14 mouse cellular contexts compared by ENCODE assay signal in the genomic region with DNA sequence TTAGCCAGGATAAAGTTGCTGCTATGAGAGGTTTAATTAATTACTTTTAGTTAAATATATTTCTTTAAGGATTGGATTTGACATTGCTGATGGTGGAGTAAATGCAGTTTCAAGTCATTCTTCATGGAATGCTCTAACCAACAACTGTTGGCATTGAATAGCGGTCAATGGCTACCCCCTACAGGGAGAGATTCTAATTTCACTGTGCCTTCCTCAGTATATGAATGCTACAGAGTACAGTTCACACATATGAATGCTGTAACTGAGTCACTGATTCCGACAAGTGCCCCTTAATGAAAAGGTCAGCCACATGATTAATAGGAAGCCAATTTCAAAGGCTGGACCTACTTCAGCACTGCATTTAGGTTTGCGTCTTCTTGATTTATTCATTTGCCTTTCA. TPM values are rescaled to one million over a fixed set of nuclear protein-coding genes. Genes with fewer than 3 reads are reported as not detected.
A peak's percentile ranks its signal among the peaks of the same experiment; 100 is the strongest.
DNase-seq lines count a peak whose midpoint lies in the region; ATAC-seq and TF ChIP-seq lines count a peak whose summit lies in the region.
"Had no signal": no experiment of that assay in that cellular context is flagged by ENCODE, and none has a peak within 500 bp of the region (broad histone marks: within the 10 kb centered on the region; RNA-seq: fewer than 3 reads in every experiment).

No protein-coding gene starts in this region.

- H3K4me2 ChIP-seq in kidney, postnatal 0 days (ENCODE audit: low read length), result no peak overlapping the region
- H3K4me2 ChIP-seq in embryonic facial prominence, embryonic 14.5 days (ENCODE audit: low read depth, low read length), result peak overlapping the region; percentile 55
- H3K4me2 ChIP-seq: hindbrain, embryonic 15.5 days; midbrain, embryonic 12.5 days had no signal

- H3K9ac ChIP-seq in kidney, postnatal 0 days (ENCODE audit: low read depth, low read length), result no peak overlapping the region
- no peak overlapping the region; the same call in 1 of the 2 replicates for H3K9ac ChIP-seq in embryonic facial prominence, embryonic 14.5 days (ENCODE audit: low read depth, low read length)
- H3K9ac ChIP-seq: hindbrain, embryonic 15.5 days; midbrain, embryonic 12.5 days had no signal

- DNase-seq in kidney, postnatal 0 days (ENCODE audit: low spot score), result peak; percentile 10
- DNase-seq in kidney, adult 8-10 months, result no peak
- peak; percentile 8 for DNase-seq in R1 (ENCODE audit: low read depth, low spot score)
- DNase-seq in embryonic facial prominence, embryonic 14.5 days (ENCODE audit: low spot score), result peak; percentile 62
- peak; percentile 62 for DNase-seq in mesoderm, embryonic 11.5 days (ENCODE audit: low read depth, low spot score)
- no peak for DNase-seq in midbrain, embryonic 10.5 days (ENCODE audit: low spot score)
- DNase-seq in adrenal gland, adult 18-20 months (ENCODE audit: low spot score in 2 of 2), result no peak
- DNase-seq in adrenal gland, adult 2 months, result no peak
- DNase-seq: adrenal gland, adult 8-10 months; cerebellum, postnatal 25 days; lung, adult 18-20 months had no signal

- H3K27ac ChIP-seq in kidney, postnatal 0 days, result no peak overlapping the region
- H3K27ac ChIP-seq in embryonic facial prominence, embryonic 14.5 days (replicated peaks; ENCODE audit: low read depth, low read length), result peak overlapping the region; percentile 87; the same call in 1 of the 2 replicates
- H3K27ac ChIP-seq in midbrain, embryonic 10.5 days (replicated peaks), result no peak overlapping the region
- H3K27ac ChIP-seq: hindbrain, embryonic 15.5 days; midbrain, embryonic 12.5 days had no signal

- H3K36me3 ChIP-seq in kidney, postnatal 0 days (ENCODE audit: insufficient read depth, low read length), result no peaks in the 10 kb centered on the region
- H3K36me3 ChIP-seq in embryonic facial prominence, embryonic 14.5 days (ENCODE audit: control insufficient read depth, insufficient read depth, low read length), result no peaks in the 10 kb centered on the region
- no peaks in the 10 kb centered on the region for H3K36me3 ChIP-seq in midbrain, embryonic 10.5 days
- H3K36me3 ChIP-seq: hindbrain, embryonic 15.5 days; midbrain, embryonic 12.5 days had no signal

- no peak for ATAC-seq in kidney, postnatal 0 days (replicated peaks; ENCODE audit: low FRiP score, low read depth)
- ATAC-seq in embryonic facial prominence, embryonic 14.5 days (ENCODE audit: low read depth), result no peak
- ATAC-seq: CD4-positive, CD25-positive, alpha-beta regulatory T cell, adult 4 months had no signal

- 80% methylated on average over 3 of the region's 3 CpGs for WGBS in kidney, postnatal 0 days
- 42% methylated on average over 3 of the region's 3 CpGs for WGBS in embryonic facial prominence, embryonic 14.5 days
- 84% methylated on average over 3 of the region's 3 CpGs for WGBS in midbrain, embryonic 10.5 days

- H3K9me3 ChIP-seq in kidney, postnatal 0 days (replicated peaks; ENCODE audit: low read length), result no peaks in the 10 kb centered on the region
- H3K9me3 ChIP-seq in embryonic facial prominence, embryonic 14.5 days (ENCODE audit: control insufficient read depth, low read length), result no peaks in the 10 kb centered on the region
- H3K9me3 ChIP-seq in midbrain, embryonic 10.5 days (replicated peaks), result no peaks in the 10 kb centered on the region
- H3K9me3 ChIP-seq: hindbrain, embryonic 15.5 days; midbrain, embryonic 12.5 days had no signal

- peak; percentile 29; the same call in 1 of the 2 replicates for TF ChIP-seq CTCF in kidney, postnatal 0 days (IDR thresholded peaks at IDR 0.05; ENCODE audit: low read depth)

- H3K4me3 ChIP-seq in kidney, postnatal 0 days (replicated peaks; ENCODE audit: low read depth, low read length), result no peak overlapping the region
- H3K4me3 ChIP-seq in embryonic facial prominence, embryonic 14.5 days (ENCODE audit: low read depth, low read length), result peak overlapping the region; percentile 33
- H3K4me3 ChIP-seq in midbrain, embryonic 10.5 days, result no peak overlapping the region
- H3K4me3 ChIP-seq: hindbrain, embryonic 15.5 days; midbrain, embryonic 12.5 days had no signal

- no peaks in the 10 kb centered on the region for H3K27me3 ChIP-seq in kidney, postnatal 0 days (ENCODE audit: insufficient read depth, low read length)
- no peaks in the 10 kb centered on the region for H3K27me3 ChIP-seq in embryonic facial prominence, embryonic 14.5 days (replicated peaks; ENCODE audit: control insufficient read depth, insufficient read depth, low read length)
- no peaks in the 10 kb centered on the region for H3K27me3 ChIP-seq in midbrain, embryonic 10.5 days (ENCODE audit: low read depth, poor library complexity, severe bottlenecking)
- H3K27me3 ChIP-seq: hindbrain, embryonic 15.5 days; midbrain, embryonic 12.5 days had no signal

- no peaks in the 10 kb centered on the region for H3K4me1 ChIP-seq in kidney, postnatal 0 days (replicated peaks; ENCODE audit: insufficient read depth, low read length)
- H3K4me1 ChIP-seq in embryonic facial prominence, embryonic 14.5 days (ENCODE audit: control insufficient read depth, insufficient read depth, low read length), result no peaks in the 10 kb centered on the region
- no peaks in the 10 kb centered on the region for H3K4me1 ChIP-seq in midbrain, embryonic 10.5 days

RNA-seq across cellular contexts. Expression of a gene that starts 1.9 kb away (rescaled TPM):
- polyA plus RNA-seq in kidney, postnatal 0 days (2015; fragmentation: Nextera tagmentation; extraction: Ambion mirVana), result 11.2 and 13.8 TPM in 2 replicates
- polyA plus RNA-seq in embryonic facial prominence, embryonic 14.5 days (2014; fragmentation: Nextera tagmentation; extraction: Ambion mirVana), result 36.8 and 42.8 TPM in 2 replicates
- 15.8 and 16.7 TPM in 2 replicates for polyA plus RNA-seq in midbrain, embryonic 10.5 days (2016; fragmentation: Nextera tagmentation; extraction: Ambion mirVana)
- total RNA-seq in adrenal gland, adult 18-20 months (2021), result under 1 TPM; 0.43 to 0.45 TPM
- total RNA-seq in adrenal gland, adult 2 months (2021), result under 1 TPM; 0.40 to 0.86 TPM
- 0.03 and 0.11 TPM in 2 replicates for polyA plus RNA-seq in adrenal gland, adult 2 months (2012; rRNA removed)

Comparison
In these comparisons a context has a peak if more than half of its experiments do, and no peak if none do; other contexts are left out.
1. DNase-seq: peak in kidney, postnatal 0 days (single experiment), R1 (single experiment), embryonic facial prominence, embryonic 14.5 days (single experiment) and mesoderm, embryonic 11.5 days (single experiment); none in kidney, adult 8-10 months (0 of 2), midbrain, embryonic 10.5 days (single experiment), adrenal gland, adult 18-20 months (0 of 2) and adrenal gland, adult 2 months (single experiment).
2. RNA of a gene that starts 1.9 kb away (polyA plus RNA-seq): 36.8 to 42.8 TPM in embryonic facial prominence, embryonic 14.5 days, 15.8 to 16.7 TPM in midbrain, embryonic 10.5 days and 11.2 to 13.8 TPM in kidney, postnatal 0 days; 0.03 to 0.11 TPM in adrenal gland, adult 2 months; every median in the first group is over 10 times any median in the second.